Mouse (Mus musculus): Measurements from ENCODE around the gene Col4a2. TPM values are rescaled to one million over a fixed set of nuclear protein-coding genes. Genes with fewer than 3 reads are reported as not detected.

The Col4a2 gene
- total and polyA plus RNA-seq, 2 experiments from 2014 or later: 26.6 to 95.7 TPM

DNA sequence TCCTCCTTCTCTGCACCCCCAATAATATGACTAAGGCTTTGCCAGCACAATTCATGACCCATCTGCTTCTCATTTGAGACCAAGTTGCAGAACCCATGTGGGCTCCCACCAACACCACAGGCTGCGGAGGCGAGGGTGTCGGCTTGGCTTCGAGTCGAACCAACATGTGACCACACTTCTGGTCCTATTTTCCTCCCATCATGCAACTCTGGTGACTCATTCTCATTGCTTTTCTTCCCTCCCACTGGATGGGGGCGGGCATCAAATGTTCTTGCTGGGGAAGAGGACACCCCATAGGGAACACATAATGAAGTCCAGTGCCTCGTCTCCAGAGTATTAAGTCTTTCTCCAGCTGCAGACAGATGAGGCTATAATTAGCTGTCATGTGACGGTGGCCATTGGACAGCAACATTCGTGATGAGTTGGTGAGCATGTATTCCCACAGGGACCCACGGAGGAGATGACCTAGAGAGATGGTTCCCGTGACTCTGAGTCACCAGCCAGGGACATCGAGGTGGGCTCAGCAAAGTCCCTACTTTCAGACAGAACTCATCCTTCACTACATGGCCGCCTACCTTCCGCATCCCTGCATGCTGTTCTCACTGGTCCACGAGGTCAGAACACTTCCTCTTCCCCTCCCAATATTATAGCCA lies 39.0 kb upstream of the Col4a2 start:
- no peak for ATAC-seq
- Histone ChIP-seq H3K4me3 (ENCODE audit: low read depth, low read length) (no peak overlapping the region), H3K9me3 (ENCODE audit: low read length) (no peaks in the 10 kb centered on the region), H3K4me2 (ENCODE audit: low read depth) (no peak overlapping the region), H3K4me1 (ENCODE audit: insufficient read depth) (peaks cover 6% of the 10 kb centered on the region; the same call in 1 of the 2 replicates), H3K27ac (ENCODE audit: low read depth, low read length) (no peak overlapping the region), H3K36me3 (ENCODE audit: insufficient read depth) (no peaks in the 10 kb centered on the region), H3K9ac (no peak overlapping the region), H3K27me3 (ENCODE audit: insufficient read depth, low read length) (no peaks in the 10 kb centered on the region)
- no peak for DNase-seq
- 86% methylated on average over 15 of the region's 15 CpGs for WGBS
- no peak for TF ChIP-seq CTCF (IDR thresholded peaks at IDR 0.05; ENCODE audit: low read depth)

DNA sequence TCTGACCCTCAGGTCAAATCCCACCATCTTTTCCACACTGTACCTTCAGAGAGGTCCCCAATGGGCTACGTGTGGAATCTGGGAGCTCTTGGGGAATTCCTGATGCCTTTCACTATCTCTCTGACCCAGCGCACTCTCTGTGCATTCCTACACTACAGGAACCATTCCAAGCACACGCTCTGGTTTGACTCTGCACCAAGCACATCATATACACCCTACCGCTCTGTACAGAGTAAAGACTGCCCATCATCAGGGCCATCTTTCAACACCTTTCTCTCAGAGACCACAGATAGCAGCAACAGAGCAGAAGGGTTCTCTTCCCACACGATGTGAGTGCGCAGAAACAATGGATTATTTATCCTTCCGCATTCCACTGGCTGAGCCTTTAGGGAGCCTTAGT lies 38.2 kb upstream of the Col4a2 start:
- ATAC-seq: no peak
- H3K27ac ChIP-seq (ENCODE audit: low read depth, low read length): no peak overlapping the region
- H3K4me1 ChIP-seq (ENCODE audit: insufficient read depth): no peaks in the 10 kb centered on the region
- no peak overlapping the region for H3K4me2 ChIP-seq (ENCODE audit: low read depth)
- no peaks in the 10 kb centered on the region for H3K36me3 ChIP-seq (ENCODE audit: insufficient read depth)
- no peaks in the 10 kb centered on the region for H3K9me3 ChIP-seq (ENCODE audit: low read length)
- no peak for DNase-seq
- WGBS: 81% methylated on average over 7 of the region's 7 CpGs
- no peaks in the 10 kb centered on the region for H3K27me3 ChIP-seq (ENCODE audit: insufficient read depth, low read length)
- no peak overlapping the region for H3K4me3 ChIP-seq (ENCODE audit: low read depth, low read length)
- no peak overlapping the region for H3K9ac ChIP-seq
- no peak for TF ChIP-seq CTCF (IDR thresholded peaks at IDR 0.05; ENCODE audit: low read depth)

DNA sequence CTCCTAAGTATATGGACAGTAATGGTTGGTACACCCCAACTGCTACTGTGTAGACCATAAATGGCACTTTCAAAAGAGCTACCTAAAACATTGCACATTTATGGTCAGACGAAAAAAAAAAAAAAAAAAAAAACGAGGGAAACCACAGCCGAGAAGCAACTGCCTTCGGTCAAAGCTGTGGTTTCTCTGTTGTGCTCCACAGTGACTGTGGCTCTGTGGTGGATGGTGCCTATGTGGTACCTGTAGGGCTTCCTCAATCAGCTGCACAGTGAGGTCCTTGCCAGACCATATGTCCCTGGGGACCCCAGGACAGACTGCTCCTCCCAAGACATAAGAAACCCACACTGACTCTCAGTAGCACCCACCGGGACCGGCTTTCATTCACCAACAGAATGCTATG lies 36.3 kb upstream of the Col4a2 start:
- DNase-seq: no peak
- Histone ChIP-seq H3K9ac (no peak overlapping the region), H3K4me3 (ENCODE audit: low read depth, low read length) (no peak overlapping the region), H3K9me3 (ENCODE audit: low read length) (no peaks in the 10 kb centered on the region), H3K27ac (ENCODE audit: low read depth, low read length) (no peak overlapping the region), H3K4me2 (ENCODE audit: low read depth) (no peak overlapping the region), H3K27me3 (ENCODE audit: insufficient read depth, low read length) (no peaks in the 10 kb centered on the region), H3K4me1 (ENCODE audit: insufficient read depth) (no peaks in the 10 kb centered on the region), H3K36me3 (ENCODE audit: insufficient read depth) (no peaks in the 10 kb centered on the region)
- ATAC-seq: no peak
- no peak for TF ChIP-seq CTCF (IDR thresholded peaks at IDR 0.05; ENCODE audit: low read depth)
- WGBS: 82% methylated on average over 6 of the region's 6 CpGs

DNA sequence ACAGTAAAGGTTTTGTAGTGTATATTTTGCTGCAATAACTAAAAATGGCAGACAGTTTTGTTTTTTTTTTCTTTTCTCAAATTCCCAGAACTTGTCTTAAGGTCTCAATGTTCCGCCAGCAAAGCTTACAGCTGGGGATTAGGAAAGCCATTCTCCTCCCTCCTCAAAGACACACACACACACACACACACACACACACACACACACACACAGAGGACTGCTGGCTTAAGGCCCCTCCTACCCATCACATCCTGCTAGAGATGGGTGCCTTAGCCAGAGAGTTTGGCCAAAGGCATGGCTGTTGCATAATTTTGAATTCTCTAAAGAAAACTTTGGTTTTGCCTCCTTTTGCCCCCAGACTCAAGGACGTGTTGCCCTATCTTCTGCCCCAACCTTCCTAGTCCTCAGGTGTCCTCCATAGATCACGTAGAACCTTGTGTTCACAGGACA lies 35.0 kb upstream of the Col4a2 start:
- 0 out of 2 replicates have a peak overlapping the region, but pooled peaks have one; percentile 36 for H3K27ac ChIP-seq (ENCODE audit: low read depth, low read length)
- no peaks in the 10 kb centered on the region for H3K27me3 ChIP-seq (ENCODE audit: insufficient read depth, low read length)
- H3K4me1 ChIP-seq (ENCODE audit: insufficient read depth): no peaks in the 10 kb centered on the region
- H3K36me3 ChIP-seq (ENCODE audit: insufficient read depth): no peaks in the 10 kb centered on the region
- DNase-seq (no peak), ATAC-seq (no peak)
- no peak overlapping the region for H3K4me3 ChIP-seq (ENCODE audit: low read depth, low read length)
- no peaks in the 10 kb centered on the region for H3K9me3 ChIP-seq (ENCODE audit: low read length)
- TF ChIP-seq CTCF (IDR thresholded peaks at IDR 0.05; ENCODE audit: low read depth): no peak
- 59% methylated on average over 3 of the region's 3 CpGs for WGBS
- no peak overlapping the region for H3K9ac ChIP-seq
- no peak overlapping the region for H3K4me2 ChIP-seq (ENCODE audit: low read depth)

DNA sequence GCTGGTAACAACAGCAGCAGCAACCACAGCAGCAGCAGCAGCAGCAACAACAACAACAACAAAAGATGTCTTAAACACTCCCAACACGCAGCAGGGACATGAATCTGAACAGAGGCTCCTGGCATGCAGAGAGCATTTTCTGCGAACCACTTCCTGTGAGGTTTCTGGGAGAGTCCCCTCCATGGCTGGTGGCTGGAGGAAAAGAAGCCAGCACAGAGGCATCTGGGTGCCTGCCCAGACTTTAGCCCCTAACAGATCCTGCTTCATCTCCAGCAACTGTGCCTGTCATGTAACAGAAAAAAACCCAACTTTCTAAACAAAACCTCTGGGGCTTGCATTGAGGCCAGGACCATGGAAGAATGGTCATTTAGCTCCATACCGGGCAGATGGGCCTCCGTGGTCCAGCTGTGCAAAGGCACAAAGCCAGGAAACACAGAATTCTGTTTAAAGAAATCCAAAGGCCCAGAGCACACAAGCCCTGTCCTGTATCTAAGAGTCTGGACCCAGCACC lies 34.4 kb upstream of the Col4a2 start:
- Histone ChIP-seq H3K9me3 (ENCODE audit: low read length) (no peaks in the 10 kb centered on the region), H3K4me2 (ENCODE audit: low read depth) (no peak overlapping the region), H3K9ac (no peak overlapping the region), H3K27ac (ENCODE audit: low read depth, low read length) (0 out of 2 replicates have a peak overlapping the region, but pooled peaks have one; percentile 36), H3K27me3 (ENCODE audit: insufficient read depth, low read length) (no peaks in the 10 kb centered on the region), H3K4me1 (ENCODE audit: insufficient read depth) (no peaks in the 10 kb centered on the region), H3K4me3 (ENCODE audit: low read depth, low read length) (no peak overlapping the region), H3K36me3 (ENCODE audit: insufficient read depth) (no peaks in the 10 kb centered on the region)
- ATAC-seq: peak; percentile 59
- no peak for DNase-seq
- no peak for TF ChIP-seq CTCF (IDR thresholded peaks at IDR 0.05; ENCODE audit: low read depth)
- WGBS: 48% methylated on average over 4 of the region's 4 CpGs

DNA sequence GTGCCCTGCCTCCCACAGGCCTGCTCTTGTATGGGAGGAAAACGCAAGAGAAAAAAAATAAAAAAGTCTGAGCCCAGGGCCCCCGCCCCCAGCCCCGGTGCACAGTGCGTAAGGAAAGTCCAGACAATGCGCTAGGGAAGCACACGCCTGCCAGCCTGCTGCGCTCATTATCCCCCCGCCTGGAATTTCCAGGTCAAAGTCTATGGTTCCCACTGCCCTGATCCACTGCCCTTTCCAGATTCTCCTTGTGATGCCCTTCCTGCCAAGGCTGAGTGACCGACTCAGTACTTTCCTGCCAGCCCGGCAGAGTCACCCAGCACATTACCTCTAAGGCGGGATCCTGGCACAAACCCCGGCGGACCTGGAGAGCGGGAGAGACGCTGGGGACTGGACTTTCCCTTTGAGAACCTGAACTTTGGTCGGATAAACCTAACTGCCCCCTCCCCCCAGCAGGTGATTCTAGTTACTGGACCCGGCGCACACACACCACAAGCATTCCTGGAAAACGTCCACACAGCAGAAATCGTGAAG lies 33.2 kb upstream of the Col4a2 start:
- H3K4me3 ChIP-seq (ENCODE audit: low read depth, low read length): no peak overlapping the region
- H3K27ac ChIP-seq (ENCODE audit: low read depth, low read length): 0 out of 2 replicates have a peak overlapping the region, but pooled peaks have one; percentile 29
- H3K4me2 ChIP-seq (ENCODE audit: low read depth): no peak overlapping the region; the same call in 1 of the 2 replicates
- DNase-seq (no peak), ATAC-seq (peak; percentile 32)
- no peaks in the 10 kb centered on the region for H3K9me3 ChIP-seq (ENCODE audit: low read length)
- WGBS: 48% methylated on average over 20 of the region's 20 CpGs
- no peaks in the 10 kb centered on the region for H3K36me3 ChIP-seq (ENCODE audit: insufficient read depth)
- no peaks in the 10 kb centered on the region for H3K27me3 ChIP-seq (ENCODE audit: insufficient read depth, low read length)
- no peak for TF ChIP-seq CTCF (IDR thresholded peaks at IDR 0.05; ENCODE audit: low read depth)
- H3K4me1 ChIP-seq (ENCODE audit: insufficient read depth): no peaks in the 10 kb centered on the region
- H3K9ac ChIP-seq: no peak overlapping the region

DNA sequence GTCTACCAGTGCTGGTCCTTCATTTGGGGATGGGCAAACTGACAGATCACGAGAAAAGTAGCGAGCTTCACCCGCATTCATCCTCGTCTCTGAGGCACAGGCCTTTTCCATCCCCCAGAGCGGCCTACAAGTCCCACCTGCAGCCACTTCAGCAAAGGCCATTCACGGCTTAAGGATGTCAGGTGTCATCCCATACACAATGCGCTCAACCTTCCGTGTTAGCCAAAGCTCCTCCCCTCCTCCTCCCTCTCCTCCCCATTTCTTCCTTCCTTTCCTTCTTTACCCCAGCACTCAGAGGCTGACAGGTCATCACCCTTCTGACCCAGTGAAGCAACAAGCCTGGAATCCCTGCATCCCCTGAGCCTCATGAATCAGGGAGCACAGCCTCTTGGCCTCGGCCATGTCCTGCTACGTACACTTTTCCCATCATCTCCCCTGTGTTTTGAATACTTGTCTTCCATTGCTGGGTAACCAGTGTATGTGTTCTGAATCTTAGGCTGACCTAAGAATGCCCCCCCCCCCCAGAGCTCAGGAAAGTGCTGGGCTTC lies 31.8 kb upstream of the Col4a2 start:
- Histone ChIP-seq H3K4me1 (ENCODE audit: insufficient read depth) (no peaks in the 10 kb centered on the region), H3K36me3 (ENCODE audit: insufficient read depth) (no peaks in the 10 kb centered on the region), H3K9ac (no peak overlapping the region), H3K27me3 (ENCODE audit: insufficient read depth, low read length) (no peaks in the 10 kb centered on the region), H3K4me2 (ENCODE audit: low read depth) (no peak overlapping the region), H3K9me3 (ENCODE audit: low read length) (no peaks in the 10 kb centered on the region), H3K27ac (ENCODE audit: low read depth, low read length) (no peak overlapping the region), H3K4me3 (ENCODE audit: low read depth, low read length) (no peak overlapping the region)
- no peak for TF ChIP-seq CTCF (IDR thresholded peaks at IDR 0.05; ENCODE audit: low read depth)
- DNase-seq (no peak), ATAC-seq (no peak)
- 76% methylated on average over 10 of the region's 10 CpGs for WGBS

Data from forebrain, postnatal 0 days (tissue).